Mouse (Mus musculus) thymus, adult 18-20 months (tissue): ENCODE results near the gene Gtf2a2.

ENCODE experiments used
- DNase-seq, 2 experiments: peaks; one replicate each; pipeline ENCODE4 v3.0.0; 2022; ENCODE audit warnings: mixed read lengths in 2 of 2

Gtf2a2 gene

DNA sequence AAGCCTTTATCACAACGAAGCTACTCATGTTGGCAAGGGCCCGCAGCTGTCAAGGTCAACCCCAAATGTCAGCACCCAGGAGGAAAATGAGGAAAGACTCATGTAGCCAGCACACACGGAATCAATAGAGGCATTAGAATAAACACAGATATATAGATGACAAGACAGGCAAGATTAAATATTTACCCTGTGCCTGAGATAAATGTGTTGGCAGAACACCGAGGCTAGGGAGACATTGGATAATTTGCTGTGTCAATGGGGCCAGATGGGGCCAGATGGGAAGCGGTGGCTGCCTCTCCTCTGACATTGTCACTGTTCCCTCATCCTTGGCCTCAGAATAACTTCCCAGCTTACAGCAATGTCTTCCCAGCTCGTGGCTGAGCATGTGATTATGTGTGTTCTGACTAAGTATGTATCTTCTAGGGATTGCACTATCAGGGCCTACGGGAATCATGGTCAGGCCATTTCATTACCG lies 57.6 kb downstream of the Gtf2a2 start:
- no peak for DNase-seq

DNA sequence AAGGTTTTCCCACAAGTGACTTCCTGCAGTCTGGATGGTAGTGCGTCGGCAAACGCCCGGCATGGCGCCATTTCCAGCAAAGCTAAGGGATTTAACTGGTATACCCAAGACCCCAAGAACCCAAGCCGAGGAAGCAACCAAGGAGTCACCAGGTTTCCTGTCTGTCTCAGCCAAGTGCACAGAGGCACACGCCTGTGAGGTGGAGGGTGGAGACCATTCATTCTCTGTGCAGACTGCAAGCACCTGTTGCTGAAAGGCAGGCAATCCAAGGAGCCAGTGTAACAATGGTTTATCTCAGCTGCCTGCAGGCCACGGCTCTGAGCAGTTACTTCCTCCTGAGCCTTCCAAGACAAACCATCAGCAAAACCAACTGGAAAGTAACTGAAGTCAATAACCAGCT lies 60.0 kb downstream of the Gtf2a2 start:
- peak; percentile 34 to 60 for DNase-seq
